Mouse (Mus musculus) frontal cortex, postnatal 10 days (tissue): Measurements from ENCODE around the gene Prnd.

ENCODE experiments used
- DNase-seq, 2 experiments: peaks; one replicate each; pipeline ENCODE4 v3.0.0; 2022; ENCODE audit warnings: low spot score in 2 of 2, mixed read lengths in 1 of 2

The Prnd gene

DNA sequence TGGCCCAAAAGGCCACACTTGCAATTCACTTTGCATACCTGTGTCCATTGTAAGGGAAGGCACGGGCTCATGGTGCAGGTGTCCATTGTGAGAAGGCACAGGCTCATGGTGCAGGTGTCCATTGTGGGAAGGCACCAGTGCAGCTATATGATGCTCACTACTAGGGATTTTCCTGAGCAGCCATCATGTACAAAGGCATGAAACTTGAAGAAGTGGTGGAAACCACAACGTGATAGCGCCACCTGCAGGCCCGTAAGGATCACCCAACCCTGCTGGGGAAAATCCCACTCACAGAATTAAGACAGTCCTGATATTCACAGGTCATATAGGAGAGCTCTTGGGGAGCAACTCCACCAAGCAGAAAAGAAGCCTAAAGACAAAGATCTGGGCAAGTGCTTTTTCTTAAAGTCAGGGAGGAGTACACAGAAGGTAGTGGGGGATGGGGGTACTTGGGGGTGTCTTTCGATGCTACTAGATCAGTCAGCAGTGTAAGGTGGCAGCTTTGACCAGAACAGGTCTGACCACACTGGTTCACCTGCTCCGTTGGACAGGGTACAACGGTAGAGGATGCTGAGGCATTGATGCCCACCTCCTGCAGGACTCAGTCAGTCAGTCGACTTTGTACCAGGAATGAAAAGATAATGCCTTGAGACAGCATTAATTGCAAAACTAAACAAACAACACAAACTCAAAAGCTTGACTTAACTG is 11.1 kb upstream of the Prnd start:
- DNase-seq, result peak in 1 of 2 experiments; percentile 56

DNA sequence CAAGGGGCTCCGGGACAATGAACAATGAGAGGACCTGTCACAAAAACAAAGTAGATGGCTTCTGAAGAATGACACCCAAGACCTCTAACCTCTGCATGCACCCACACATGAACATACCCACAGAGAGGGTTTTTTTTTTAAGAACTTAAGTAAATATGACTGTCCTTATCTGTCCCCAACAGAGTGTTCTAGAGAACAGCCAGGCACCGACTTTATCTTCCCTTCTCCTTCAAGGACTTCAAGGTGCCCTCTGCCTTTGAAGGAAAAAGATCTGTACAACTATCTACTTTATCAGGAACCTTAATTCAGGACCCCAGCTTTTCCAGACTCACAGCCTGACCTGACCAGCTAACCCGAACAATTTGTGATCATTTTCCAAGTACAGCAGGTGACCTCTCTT is 10.2 kb upstream of the Prnd start:
- no peak for DNase-seq

DNA sequence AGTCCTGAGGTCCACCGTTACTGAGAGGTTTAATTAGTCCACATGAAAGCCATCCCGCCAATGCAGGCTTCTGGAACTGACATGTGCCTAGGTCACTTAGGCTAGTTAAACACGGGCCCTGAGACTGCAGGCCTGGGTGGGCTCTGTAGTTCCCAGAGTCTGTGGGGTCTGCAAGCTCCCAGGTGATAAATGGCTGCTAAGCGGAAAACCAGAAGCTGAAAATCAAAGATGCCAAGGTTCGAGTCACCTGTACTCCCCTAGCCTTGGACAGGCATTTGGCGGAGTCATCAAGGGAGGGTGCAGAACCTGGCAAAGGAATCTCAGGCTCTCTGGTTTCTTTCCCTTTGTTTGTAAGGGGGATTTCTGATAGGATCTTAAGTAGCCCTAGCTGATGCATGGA is 9.2 kb upstream of the Prnd start:
- DNase-seq, result peak; percentile 2

DNA sequence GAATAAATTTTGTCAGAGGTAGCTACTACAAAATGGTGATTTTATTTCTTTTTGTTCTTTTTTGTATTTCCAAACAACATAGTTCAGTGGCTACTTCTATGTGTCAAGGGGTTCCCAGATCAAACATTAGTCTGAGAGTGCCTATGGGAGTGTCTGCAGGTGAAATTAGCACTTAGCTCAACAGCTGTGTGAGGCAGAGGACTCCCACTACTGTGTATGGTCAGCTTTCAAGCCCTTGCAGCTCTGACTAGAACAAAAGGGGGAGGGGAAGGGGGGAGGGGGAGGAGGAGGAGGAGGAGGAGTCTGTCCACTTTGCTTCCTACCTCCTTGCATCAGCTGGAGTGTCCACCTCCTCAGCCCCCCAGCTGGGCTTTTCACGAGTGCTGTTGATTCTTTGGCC is 6.3 kb upstream of the Prnd start:
- peak in 1 of 2 experiments; percentile 1 for DNase-seq

GRCm38 (mm10) chr2:131945225-131945624 is 5.4 kb upstream of the Prnd start:
- DNase-seq, result peak in 1 of 2 experiments; percentile 1

DNA sequence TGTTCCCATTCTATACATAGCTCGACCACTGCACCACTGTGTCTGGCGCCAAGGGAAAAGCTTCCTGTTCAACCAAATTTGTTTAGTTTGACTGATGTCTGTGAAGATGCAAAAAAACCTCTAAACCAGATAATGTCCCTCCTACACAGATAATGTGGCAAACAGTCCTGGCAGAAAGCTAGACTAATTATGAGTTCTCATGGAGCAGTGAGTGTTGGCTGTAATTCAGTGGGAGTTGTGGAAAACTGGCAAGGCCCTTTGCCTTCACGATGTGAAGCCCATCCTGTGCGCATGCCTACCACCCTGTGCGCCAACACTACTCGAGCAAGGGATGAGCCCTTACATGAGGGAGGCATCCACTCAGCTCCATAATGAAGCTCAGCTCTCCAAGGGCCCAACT is 4.9 kb upstream of the Prnd start:
- DNase-seq, result peak; percentile 2 to 3

DNA sequence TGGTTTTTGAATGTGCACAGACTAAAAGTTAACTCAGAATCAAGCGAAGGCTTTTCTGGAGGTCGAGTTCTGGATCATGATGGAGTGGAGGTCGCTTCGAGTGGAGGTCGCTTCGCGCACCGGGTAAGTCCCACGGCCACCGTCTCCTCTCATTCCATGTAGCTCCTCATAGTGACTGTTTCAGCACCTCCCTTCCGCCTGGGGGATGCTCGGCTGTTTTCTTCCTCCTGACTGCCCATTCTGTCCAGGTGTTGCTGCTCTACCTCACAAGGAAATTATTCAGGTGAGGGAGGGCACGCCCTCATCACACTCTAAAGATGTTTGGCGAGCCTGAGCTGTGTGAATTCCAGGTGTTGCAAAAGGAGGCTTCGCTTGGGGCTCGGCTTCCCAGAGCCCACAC is 4.3 kb upstream of the Prnd start:
- DNase-seq, result peak; percentile 2

DNA sequence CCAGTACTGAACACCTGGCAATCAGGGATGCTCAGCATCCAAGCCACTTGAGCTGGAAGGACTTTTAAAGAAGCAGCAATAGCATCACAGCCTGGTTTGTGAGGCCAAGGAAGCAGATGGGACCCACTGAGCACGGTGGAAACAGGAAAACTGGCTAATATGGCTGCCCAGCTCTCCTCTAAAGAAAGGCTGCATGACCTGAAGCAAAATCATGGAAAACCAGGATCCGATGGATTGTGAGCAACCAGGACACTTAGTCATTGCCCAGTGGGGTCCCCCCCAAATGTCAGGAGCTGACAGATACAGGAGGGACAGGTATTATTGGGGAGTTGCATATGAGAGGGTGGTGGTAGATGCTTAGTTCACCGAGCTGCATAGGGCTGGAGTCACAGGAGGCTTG is 2.5 kb upstream of the Prnd start:
- DNase-seq, result peak; percentile 1 to 3

DNA sequence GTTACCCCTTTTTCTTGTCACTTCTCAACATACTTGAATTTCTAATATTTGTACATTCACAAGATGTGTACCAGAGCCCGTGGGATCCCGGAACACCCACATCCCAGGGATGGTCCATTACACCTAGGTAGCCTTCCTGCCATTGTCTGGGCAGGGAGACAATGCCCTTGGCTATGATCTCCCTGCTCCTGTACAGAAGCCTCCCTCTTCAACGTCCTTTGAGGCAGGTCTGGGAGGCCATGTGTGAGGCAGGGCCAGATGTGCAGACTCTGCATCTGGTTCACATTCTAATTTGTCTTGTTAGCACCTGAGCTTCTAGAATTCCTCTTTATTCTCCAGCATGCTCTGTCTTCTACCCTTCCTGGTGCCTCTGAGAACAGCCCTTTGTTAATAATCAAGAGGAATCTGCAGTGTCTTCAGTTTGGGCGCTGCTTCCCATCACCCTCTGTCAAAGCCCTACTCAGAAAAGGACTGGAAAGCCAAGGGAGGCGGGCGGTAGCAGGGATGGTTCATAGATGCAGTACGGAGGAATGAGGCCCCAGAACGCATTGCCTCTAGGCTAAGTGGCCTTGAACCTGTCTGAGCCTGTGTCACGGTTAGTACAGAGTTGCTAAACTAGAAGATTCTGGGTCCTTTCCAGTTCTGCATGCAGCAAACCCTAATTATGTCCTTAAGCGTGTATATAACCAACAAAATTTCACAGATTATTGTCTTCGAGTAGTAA is 1.6 kb upstream of the Prnd start:
- DNase-seq, result peak in 1 of 2 experiments; percentile 3

GRCm38 (mm10) chr2:131949767-131950597 is 679 bp upstream of the Prnd start:
- peak in 1 of 2 experiments; percentile 54 for DNase-seq

DNA sequence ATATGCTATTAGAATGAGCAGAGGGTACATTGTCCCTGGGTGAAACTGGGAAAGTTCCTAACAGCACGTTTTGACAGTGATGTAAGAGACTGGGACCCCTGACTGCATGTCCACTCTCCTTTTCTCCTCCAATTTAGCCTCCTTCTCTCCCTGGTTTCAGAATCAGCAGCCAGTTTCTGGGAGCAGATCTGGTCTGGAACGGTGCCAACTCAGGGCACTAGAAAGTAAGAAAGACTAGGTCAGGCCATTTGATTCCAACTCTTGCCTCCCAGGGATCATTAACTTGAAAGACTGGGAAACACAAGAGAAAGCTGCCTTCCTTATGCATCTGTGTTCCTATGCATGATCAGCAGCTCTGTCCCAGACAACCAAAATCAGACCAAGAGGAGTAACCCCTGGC is 1.8 kb downstream of the Prnd start:
- peak in 1 of 2 experiments; percentile 8 for DNase-seq

DNA sequence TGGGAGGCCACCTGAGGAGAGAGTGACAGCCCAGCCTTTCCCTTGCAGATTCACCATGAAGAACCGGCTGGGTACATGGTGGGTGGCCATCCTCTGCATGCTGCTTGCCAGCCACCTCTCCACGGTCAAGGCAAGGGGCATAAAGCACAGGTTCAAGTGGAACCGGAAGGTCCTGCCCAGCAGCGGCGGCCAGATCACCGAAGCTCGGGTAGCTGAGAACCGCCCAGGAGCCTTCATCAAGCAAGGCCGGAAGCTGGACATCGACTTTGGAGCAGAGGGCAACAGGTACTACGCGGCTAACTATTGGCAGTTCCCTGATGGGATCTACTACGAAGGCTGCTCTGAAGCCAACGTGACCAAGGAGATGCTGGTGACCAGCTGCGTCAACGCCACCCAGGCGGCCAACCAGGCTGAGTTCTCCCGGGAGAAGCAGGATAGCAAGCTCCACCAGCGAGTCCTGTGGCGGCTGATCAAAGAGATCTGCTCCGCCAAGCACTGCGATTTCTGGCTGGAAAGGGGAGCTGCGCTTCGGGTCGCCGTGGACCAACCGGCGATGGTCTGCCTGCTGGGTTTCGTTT is 2.4 kb downstream of the Prnd start:
- DNase-seq, result no peak

GRCm38 (mm10) chr2:131953711-131954110 is 3.0 kb downstream of the Prnd start:
- no peak for DNase-seq

DNA sequence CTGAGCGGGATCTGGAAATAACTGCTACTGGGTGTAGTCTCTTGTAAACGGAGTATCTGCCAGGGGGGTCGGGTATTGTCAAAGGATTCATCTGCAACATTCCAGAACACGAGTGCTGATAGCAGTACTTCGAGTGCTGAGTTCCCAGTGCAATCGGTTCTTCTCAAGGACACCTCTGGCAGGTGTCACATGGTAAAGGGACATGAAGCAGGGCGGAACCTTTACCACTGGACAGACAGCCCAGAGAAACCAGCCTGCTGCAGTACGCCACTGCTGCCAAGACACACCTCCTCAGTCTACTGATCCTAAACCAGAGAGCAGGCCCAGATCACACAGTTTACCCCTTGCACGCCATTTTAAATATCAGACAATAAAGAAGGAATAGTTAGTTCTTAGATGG is 4.2 kb downstream of the Prnd start:
- no peak for DNase-seq

DNA sequence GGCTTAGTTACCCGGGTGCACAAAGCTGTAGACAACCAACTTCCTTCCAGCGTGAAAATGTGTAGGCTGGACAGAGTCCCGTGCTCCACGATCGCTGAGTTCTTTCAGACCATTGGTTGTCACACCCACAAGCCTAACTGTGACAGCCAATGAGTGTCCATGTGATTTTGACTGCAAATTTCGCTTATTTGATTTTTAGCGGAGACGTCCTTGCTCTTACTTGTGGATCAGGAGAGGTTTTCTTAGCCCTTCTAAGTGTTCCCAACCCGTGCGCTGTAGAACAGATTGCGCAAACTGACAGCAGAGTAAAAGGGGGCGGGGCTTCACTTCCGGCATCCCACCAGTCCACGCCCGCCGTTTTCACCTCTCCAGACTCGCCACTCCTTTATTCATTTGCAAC is 4.6 kb downstream of the Prnd start:
- DNase-seq, result no peak

DNA sequence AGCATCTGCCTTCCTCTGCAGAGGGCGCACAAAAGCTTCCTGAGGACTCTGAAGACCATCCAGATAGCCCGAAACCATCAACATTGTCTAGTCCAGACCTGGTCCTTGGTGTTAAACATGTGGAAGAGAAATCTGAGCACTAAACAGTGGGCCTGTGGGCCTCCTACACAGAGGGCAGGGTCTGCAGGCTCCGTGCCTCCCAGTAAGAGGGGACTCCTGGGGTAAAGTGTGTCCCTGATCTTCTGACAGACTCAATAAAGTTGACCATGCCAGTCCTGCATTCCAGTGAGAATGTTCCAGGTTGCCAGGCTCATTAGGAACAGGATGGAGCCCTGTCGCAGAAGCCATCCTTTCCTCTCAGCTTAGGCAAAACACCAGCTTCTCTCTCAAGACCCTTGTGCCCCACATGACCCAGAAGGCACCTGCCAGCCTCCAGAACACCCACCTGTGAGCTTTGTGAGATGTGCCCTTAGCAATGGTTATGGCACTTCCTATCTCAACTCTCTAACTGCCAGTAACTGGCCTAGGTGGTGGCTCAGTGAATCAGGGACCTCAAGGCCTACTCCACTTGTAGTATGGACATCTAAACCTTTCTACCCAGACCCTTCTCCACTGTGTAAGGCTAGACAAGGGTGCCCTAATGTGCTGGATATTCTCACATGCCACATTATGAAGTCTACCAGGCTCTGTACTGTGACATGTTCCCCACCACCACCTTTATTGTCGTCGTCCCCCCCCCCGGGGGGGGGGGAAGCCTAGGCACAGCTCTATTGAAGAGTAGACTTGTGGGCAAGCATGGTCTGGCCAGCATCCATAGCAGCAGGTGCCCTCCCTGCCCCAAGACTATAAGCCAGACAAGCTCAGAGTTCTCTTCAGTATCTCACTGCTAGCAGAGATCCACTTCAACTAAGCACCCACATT is 5.9 kb downstream of the Prnd start:
- DNase-seq, result peak in 1 of 2 experiments; percentile 4

GRCm38 (mm10) chr2:131957731-131958222 is 7.1 kb downstream of the Prnd start:
- peak in 1 of 2 experiments; percentile 4 for DNase-seq

GRCm38 (mm10) chr2:131961671-131962070 is 11.0 kb downstream of the Prnd start:
- peak in 1 of 2 experiments; percentile 2 for DNase-seq

GRCm38 (mm10) chr2:131970597-131970996 is 19.9 kb downstream of the Prnd start:
- peak in 1 of 2 experiments; percentile 4 for DNase-seq

- DNase-seq, result no peak
Observed at GRCm38 (mm10) chr2:131971098-131971497, 20.4 kb downstream of the Prnd start.

DNA sequence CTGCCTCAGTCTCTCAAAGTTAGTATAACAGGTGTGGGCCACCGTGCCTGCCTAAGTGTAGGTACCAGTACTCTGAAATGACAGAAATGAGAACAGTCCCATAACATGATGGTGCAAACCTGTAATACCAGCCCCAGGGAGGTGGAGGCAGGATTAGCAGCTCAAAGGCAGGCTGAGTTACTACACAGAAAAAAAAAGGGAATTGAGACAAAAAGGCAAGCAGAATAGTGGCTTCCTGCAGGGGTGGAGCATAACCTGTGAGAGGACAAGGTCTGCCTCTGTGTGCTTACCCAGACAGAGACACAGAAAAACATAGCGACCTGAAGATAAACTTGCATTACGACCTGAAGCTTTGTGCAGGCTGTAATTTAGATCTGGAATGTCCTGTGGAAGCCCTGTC is 26.0 kb downstream of the Prnd start:
- peak in 1 of 2 experiments; percentile 2 for DNase-seq
